Mouse (Mus musculus): ENCODE results near the gene Polh.

DNA sequence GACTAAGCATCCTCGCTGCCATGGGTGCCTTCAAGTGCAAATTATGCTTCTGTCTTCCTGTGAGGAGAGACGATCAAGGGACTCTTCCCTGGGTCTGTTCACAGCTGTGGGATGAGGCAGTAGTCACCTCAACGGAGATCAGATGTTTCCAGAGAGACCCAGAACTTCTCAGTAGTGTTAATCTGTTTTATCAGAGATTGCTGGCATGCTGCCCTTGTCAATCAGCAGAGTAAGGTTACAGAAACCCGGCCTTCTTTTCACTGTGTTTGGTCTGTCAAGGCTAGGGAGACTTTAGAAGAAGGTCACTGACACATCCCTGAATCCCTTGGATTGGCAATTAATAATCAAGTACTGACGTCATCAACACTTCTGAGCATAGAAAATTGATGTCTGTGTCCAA is 35.0 kb upstream of the Polh start:
- no peak for TF ChIP-seq POLR2A (IDR thresholded peaks at IDR 0.05; ENCODE audit: low read depth, low read length)
- no peak for TF ChIP-seq CTCF (IDR thresholded peaks at IDR 0.05; ENCODE audit: extremely low read depth, insufficient read length, insufficient replicate concordance, low read depth, low read length)
